Mouse (Mus musculus) midbrain, embryonic 11.5 days (tissue): Measurements from ENCODE around the gene Cachd1. TPM values are rescaled to one million over a fixed set of nuclear protein-coding genes. Genes with fewer than 3 reads are reported as not detected.

Source experiments
- ATAC-seq: fragments of 200-750 bp; cut with Nextera tagmentation; 2 replicates; pipeline ENCODE4 v1.8.0; 2017; ENCODE audit warnings: moderate TSS enrichment, moderate library complexity; ENCODE audit not compliant: low FRiP score
- DNase-seq: peaks from one replicate; pipeline ENCODE4 v3.0.0; 2015; ENCODE audit warnings: low spot score; ENCODE audit errors: missing footprints
- H3K27ac ChIP-seq: fragments of 300-500 bp; sonication (generic); 2 replicates; pipeline ENCODE4 v1.5.1; 2014; ENCODE audit warnings: low read depth, low read length
- H3K27me3 ChIP-seq: fragments of 300-500 bp; sonication (generic); 2 replicates; pipeline ENCODE4 v1.6.1; 2014; ENCODE audit warnings: mild to moderate bottlenecking, low read length, moderate library complexity, mixed read lengths; ENCODE audit not compliant: control insufficient read depth, insufficient read depth
- H3K36me3 ChIP-seq: fragments of 300-500 bp; sonication (generic); 2 replicates; pipeline ENCODE4 v1.6.1; 2014; ENCODE audit warnings: mild to moderate bottlenecking, low read length, moderate library complexity, mixed read lengths; ENCODE audit not compliant: control insufficient read depth, insufficient read depth
- H3K4me1 ChIP-seq: fragments of 300-500 bp; sonication (generic); 2 replicates; pipeline ENCODE4 v1.6.1; 2014; ENCODE audit warnings: low read length; ENCODE audit not compliant: control insufficient read depth, insufficient read depth
- H3K4me2 ChIP-seq: fragments of 300-500 bp; sonication (generic); 2 replicates; pipeline ENCODE4 v1.6.1; 2014; ENCODE audit warnings: mild to moderate bottlenecking, moderate library complexity
- H3K4me3 ChIP-seq: fragments of 300-500 bp; sonication (generic); 2 replicates; pipeline ENCODE4 v1.5.1; 2014; ENCODE audit warnings: low read depth, low read length
- H3K9ac ChIP-seq: fragments of 300-500 bp; sonication (generic); 2 replicates; pipeline ENCODE4 v1.6.1; 2014; ENCODE audit warnings: low read length
- H3K9me3 ChIP-seq: fragments of 300-500 bp; sonication (generic); 2 replicates; pipeline ENCODE4 v1.6.1; 2016; ENCODE audit warnings: low read length; ENCODE audit not compliant: control insufficient read depth
- WGBS: fragments of 180-500 bp; shearing (Covaris S2); extraction: QIAGEN DNeasy Blood & Tissue Kit; methylation state at CpG from one replicate; pipeline ENCODE4 v1.1.7; 2014; 5-methylcytosine and 5-hydroxymethylcytosine counted together
- polyA plus RNA-seq: library from polyadenylated mRNA; unstranded; fragments of >200 nt; fragmentation: Nextera tagmentation; extraction: Ambion mirVana; gene quantifications from 2 replicates; pipeline ENCODE4 v1.2.1, GENCODE M21; 2014

The Cachd1 gene
- polyA plus RNA-seq, 1 experiment from 2014 or later, result 39.0 TPM

DNA sequence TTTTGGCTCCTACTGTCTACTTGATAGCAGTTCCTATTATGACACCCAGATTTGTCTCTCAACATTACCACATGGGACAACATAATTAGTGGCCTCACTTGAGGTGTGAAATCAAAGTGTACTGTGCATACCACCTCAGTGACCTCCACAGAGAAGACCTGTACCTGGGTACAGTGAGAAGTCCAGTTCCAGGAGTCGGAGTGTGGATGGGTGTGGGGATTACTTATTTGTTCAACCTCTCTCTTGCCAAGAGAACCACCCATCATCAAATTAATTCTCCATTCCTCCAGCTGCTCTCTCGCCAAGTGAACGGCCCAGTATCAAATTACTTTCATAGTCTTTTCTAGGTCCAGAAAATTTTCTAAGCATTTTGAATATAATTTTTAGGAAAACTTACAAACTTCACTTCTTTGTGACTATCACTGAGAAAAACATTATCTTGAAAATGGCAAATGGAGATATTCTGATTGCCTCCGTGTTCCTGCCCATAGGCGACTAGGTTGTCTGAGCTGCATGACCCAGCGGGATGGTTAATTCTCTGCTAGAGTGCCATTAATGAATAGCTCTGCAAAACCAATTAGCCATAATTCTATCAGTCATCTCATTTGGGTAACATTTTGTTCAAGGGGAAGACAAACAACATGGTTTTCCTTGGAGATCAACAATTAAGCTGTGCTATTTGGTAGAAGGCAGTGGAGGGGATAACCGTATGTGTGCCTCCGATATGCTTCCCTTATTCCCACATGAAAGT is 120.0 kb downstream of the Cachd1 start:
- DNase-seq (no peak), ATAC-seq (no peak)
- Histone ChIP-seq H3K9ac (no peak overlapping the region), H3K27me3 (no peaks in the 10 kb centered on the region), H3K4me3 (no peak overlapping the region), H3K4me1 (peaks cover 9% of the 10 kb centered on the region), H3K9me3 (no peaks in the 10 kb centered on the region), H3K4me2 (no peak overlapping the region), H3K36me3 (0 out of 2 replicates have a peak, but pooled peaks cover 2% of the 10 kb centered on the region), H3K27ac (no peak overlapping the region)
- 89% methylated on average over 8 of the region's 8 CpGs for WGBS

GRCm38 (mm10) chr4:100897943-100898342 is 121.5 kb downstream of the Cachd1 start:
- Histone ChIP-seq H3K4me3 (no peak overlapping the region), H3K9ac (no peak overlapping the region), H3K4me1 (peaks cover 23% of the 10 kb centered on the region), H3K27me3 (no peaks in the 10 kb centered on the region), H3K9me3 (no peaks in the 10 kb centered on the region), H3K27ac (no peak overlapping the region), H3K4me2 (no peak overlapping the region), H3K36me3 (0 out of 2 replicates have a peak, but pooled peaks cover 2% of the 10 kb centered on the region)
- DNase-seq (no peak), ATAC-seq (no peak)
- 94% methylated on average over 3 of the region's 3 CpGs for WGBS

- Histone ChIP-seq H3K4me2 (peak overlapping the region; percentile 12; the same call in 1 of the 2 replicates), H3K4me3 (no peak overlapping the region), H3K4me1 (peaks cover 72% of the 10 kb centered on the region), H3K9me3 (no peaks in the 10 kb centered on the region), H3K36me3 (no peaks in the 10 kb centered on the region), H3K27me3 (no peaks in the 10 kb centered on the region), H3K9ac (0 out of 2 replicates have a peak overlapping the region, but pooled peaks have one; percentile 9), H3K27ac (peak overlapping the region; percentile 71)
- 0 out of 2 replicates have a peak, but pooled peaks have one; percentile 12 for ATAC-seq
- WGBS, result 58% methylated on average over 9 of the region's 9 CpGs
- no peak for DNase-seq
These were observed 133.3 kb downstream of the Cachd1 start for GRCm38 (mm10) chr4:100909694-100910340.

DNA sequence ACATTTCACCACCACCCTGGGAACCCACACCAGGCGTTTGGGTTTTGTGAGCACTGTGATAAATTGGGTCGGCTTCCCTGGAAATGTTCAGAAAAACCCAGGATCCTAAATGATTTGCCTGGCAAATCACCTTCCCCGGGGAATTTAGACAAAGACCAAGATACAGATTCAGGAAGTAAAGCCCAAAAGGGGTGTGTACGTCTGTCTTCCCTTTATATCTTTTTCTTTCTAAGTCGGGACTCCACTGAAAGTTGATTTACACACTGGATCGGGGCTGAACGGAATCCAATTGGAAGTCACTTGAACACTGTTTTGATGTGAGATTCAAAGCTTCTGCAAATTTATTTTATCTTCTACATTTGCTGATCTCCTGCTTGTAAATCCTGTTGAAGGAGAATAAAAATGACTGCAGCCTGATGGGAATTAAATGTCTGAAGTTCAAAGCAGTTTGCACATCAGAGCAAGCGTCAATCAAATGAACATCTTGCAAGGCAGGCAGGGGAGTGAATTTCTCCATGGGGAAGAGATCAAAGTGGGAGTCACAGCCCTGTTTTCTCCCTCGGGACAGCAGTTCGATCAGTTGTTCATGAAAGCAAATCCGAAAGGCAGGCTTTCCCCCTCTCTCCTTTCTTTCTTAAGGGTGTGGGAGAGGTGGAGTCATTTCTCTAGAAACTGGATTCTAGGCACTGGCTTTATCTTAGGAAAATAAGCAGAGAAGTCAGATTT is 134.3 kb downstream of the Cachd1 start:
- WGBS, result 4% methylated on average over 11 of the region's 11 CpGs
- Histone ChIP-seq H3K9ac (0 out of 2 replicates have a peak overlapping the region, but pooled peaks have one; percentile 9), H3K4me1 (peaks cover 67% of the 10 kb centered on the region), H3K27ac (peak overlapping the region; percentile 71), H3K9me3 (no peaks in the 10 kb centered on the region), H3K36me3 (no peaks in the 10 kb centered on the region), H3K27me3 (no peaks in the 10 kb centered on the region), H3K4me3 (no peak overlapping the region), H3K4me2 (peak overlapping the region; percentile 12; the same call in 1 of the 2 replicates)
- peak; percentile 91 for DNase-seq
- ATAC-seq, result 0 out of 2 replicates have a peak, but pooled peaks have one; percentile 3

DNA sequence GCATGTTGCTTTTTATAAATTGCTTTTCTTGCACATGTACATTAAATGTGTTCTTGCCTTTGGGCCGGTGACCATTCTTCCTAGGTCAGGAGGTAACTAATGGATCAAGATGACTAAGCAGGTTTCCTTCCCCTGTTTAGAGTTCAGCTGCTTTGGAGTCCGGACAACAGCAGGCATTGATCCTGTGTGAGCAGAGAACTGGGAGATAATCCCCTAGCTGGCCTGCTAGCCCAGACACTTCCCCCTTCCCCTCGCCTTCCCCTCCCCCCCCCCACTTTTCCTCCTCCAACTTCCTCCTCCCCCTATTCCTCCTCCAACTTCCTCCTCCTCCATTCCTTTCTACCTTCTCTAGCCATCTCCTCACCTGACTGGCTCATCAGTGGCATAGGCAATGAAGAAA is 135.2 kb downstream of the Cachd1 start:
- H3K4me3 ChIP-seq, result no peak overlapping the region
- no peaks in the 10 kb centered on the region for H3K36me3 ChIP-seq
- DNase-seq, result no peak
- H3K4me2 ChIP-seq, result peak overlapping the region; percentile 4; the same call in 1 of the 2 replicates
- H3K9me3 ChIP-seq, result no peaks in the 10 kb centered on the region
- peak overlapping the region; percentile 73 for H3K27ac ChIP-seq
- no peaks in the 10 kb centered on the region for H3K27me3 ChIP-seq
- H3K4me1 ChIP-seq, result peaks cover 64% of the 10 kb centered on the region
- ATAC-seq, result peak; percentile 71
- 5% methylated on average over 2 of the region's 3 CpGs for WGBS
- H3K9ac ChIP-seq, result no peak overlapping the region

DNA sequence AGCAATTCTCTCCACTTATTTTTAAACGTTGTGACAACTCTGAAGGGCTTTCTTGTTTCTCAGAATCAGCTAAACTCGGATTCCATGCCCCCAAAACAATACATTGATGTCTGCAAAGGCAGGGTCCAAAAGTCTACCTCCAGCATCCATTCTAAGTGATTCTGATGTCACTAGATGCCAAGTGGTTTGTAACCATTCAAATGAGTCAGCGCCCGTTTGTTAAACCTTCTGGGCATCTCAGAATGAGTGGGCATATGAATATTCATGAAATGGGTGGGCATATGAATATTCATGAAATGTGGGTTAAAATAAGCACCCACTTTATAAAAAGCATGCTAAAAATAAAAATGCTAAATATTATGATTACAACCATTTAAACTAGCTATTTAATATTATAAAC is 137.2 kb downstream of the Cachd1 start:
- H3K9me3 ChIP-seq, result no peaks in the 10 kb centered on the region
- no peak overlapping the region for H3K9ac ChIP-seq
- H3K4me3 ChIP-seq, result no peak overlapping the region
- peaks cover 2% of the 10 kb centered on the region; the same call in 1 of the 2 replicates for H3K36me3 ChIP-seq
- DNase-seq (no peak), ATAC-seq (no peak)
- H3K4me2 ChIP-seq, result no peak overlapping the region
- WGBS, result 57% methylated on average over 4 of the region's 4 CpGs
- no peak overlapping the region for H3K27ac ChIP-seq
- peaks cover 47% of the 10 kb centered on the region for H3K4me1 ChIP-seq
- no peaks in the 10 kb centered on the region for H3K27me3 ChIP-seq

GRCm38 (mm10) chr4:100914532-100914931 is 138.1 kb downstream of the Cachd1 start:
- no peak for DNase-seq

GRCm38 (mm10) chr4:100915093-100915492 is 138.6 kb downstream of the Cachd1 start:
- H3K9me3 ChIP-seq, result no peaks in the 10 kb centered on the region
- peaks cover 34% of the 10 kb centered on the region for H3K4me1 ChIP-seq
- peaks cover 8% of the 10 kb centered on the region; the same call in 1 of the 2 replicates for H3K36me3 ChIP-seq
- H3K27ac ChIP-seq, result no peak overlapping the region
- no peak overlapping the region for H3K9ac ChIP-seq
- no peak for DNase-seq
- WGBS, result 95% methylated on average over 2 of the region's 2 CpGs
- H3K4me2 ChIP-seq, result no peak overlapping the region
- ATAC-seq, result no peak
- H3K27me3 ChIP-seq, result no peaks in the 10 kb centered on the region
- H3K4me3 ChIP-seq, result no peak overlapping the region

More at GRCm38 (mm10) chr4:100914532-100914931, 138.1 kb downstream of the Cachd1 start:
- Histone ChIP-seq H3K4me2 (no peak overlapping the region), H3K4me1 (peaks cover 38% of the 10 kb centered on the region), H3K9ac (no peak overlapping the region), H3K9me3 (no peaks in the 10 kb centered on the region), H3K27me3 (no peaks in the 10 kb centered on the region), H3K36me3 (peaks cover 6% of the 10 kb centered on the region; the same call in 1 of the 2 replicates), H3K4me3 (no peak overlapping the region), H3K27ac (no peak overlapping the region)
- ATAC-seq, result no peak
- 53% methylated on average over 3 of the region's 3 CpGs for WGBS
